Mouse (Mus musculus) adrenal gland (tissue): ENCODE results near the gene Hand1.

ENCODE experiments used
- intact Hi-C: fragments of 180-260 bp; cut with DNase I; formaldehyde crosslinking; loops from one replicate; pipeline ENCODE4 v1.15.1; 2025

The Hand1 gene

GRCm38 (mm10) chr11:57802511-57802870, 30.1 kb downstream of the Hand1 start:
- intact Hi-C loops, result no loop called here

- intact Hi-C loops, result no loop called here
These were observed 30.7 kb downstream of the Hand1 start for GRCm38 (mm10) chr11:57801766-57802510.

GRCm38 (mm10) chr11:57800971-57801765, 31.4 kb downstream of the Hand1 start, which contains the start of gene Sap30l:
Gene Sap30l, plus strand, starts transcription at chr11:57801637.
- intact Hi-C loops, result no loop called here

- intact Hi-C loops, result no loop called here
These were observed 32.2 kb downstream of the Hand1 start for GRCm38 (mm10) chr11:57800266-57800951.

GRCm38 (mm10) chr11:57799456-57799855, 33.2 kb downstream of the Hand1 start:
- intact Hi-C loops, result no loop called here

GRCm38 (mm10) chr11:57797828-57798227, 34.8 kb downstream of the Hand1 start:
- intact Hi-C loops, result no loop called here

- intact Hi-C loops, result no loop called here
These were observed 37.5 kb downstream of the Hand1 start for GRCm38 (mm10) chr11:57795086-57795485.

- intact Hi-C loops, result no loop called here
These were observed 41.6 kb downstream of the Hand1 start for GRCm38 (mm10) chr11:57790866-57791535.

- intact Hi-C loops, result no loop called here
These were observed 44.7 kb downstream of the Hand1 start for GRCm38 (mm10) chr11:57787913-57788312.

GRCm38 (mm10) chr11:57786616-57787418, 45.8 kb downstream of the Hand1 start:
- intact Hi-C loops, result no loop called here

GRCm38 (mm10) chr11:57779824-57780223, 52.8 kb downstream of the Hand1 start:
- intact Hi-C loops, result loop anchor here (2.0 to 5.0 kb wide), 3 partner anchors 163 to 303 kb away; no protein-coding TSS in a partner anchor
